Mouse (Mus musculus) lung, postnatal 0 days (tissue): Measurements from ENCODE around the gene Wnt5b. TPM values are rescaled to one million over a fixed set of nuclear protein-coding genes. Genes with fewer than 3 reads are reported as not detected.
"Not testable (repeated sequence)": the region's sequence is repeated elsewhere in the genome, so short reads cannot be mapped to it uniquely, and the experiment has no call there.

Experiments
- ATAC-seq: fragments of 200-750 bp; cut with Nextera tagmentation; 2 replicates; pipeline ENCODE4 v1.8.0; 2017; ENCODE audit warnings: moderate library complexity
- DNase-seq: peaks from one replicate; pipeline ENCODE4 v3.0.0-alpha.2; 2016; ENCODE audit warnings: low spot score
- H3K27ac ChIP-seq: fragments of 300-500 bp; sonication (generic); 2 replicates; pipeline ENCODE4 v1.5.1; 2014; ENCODE audit warnings: antibody characterized with exemption, mild to moderate bottlenecking, low read length, mixed read lengths
- H3K27me3 ChIP-seq: fragments of 300-500 bp; sonication (generic); replicated peaks from 2 replicates; pipeline ENCODE4 v1.6.1; 2014; ENCODE audit warnings: low read length, mixed read lengths; ENCODE audit not compliant: insufficient read depth
- H3K36me3 ChIP-seq: fragments of 300-500 bp; sonication (generic); 2 replicates; pipeline ENCODE4 v1.6.1; 2014; ENCODE audit warnings: low read length, mixed read lengths; ENCODE audit not compliant: insufficient read depth
- H3K4me1 ChIP-seq: fragments of 300-500 bp; sonication (generic); 2 replicates; pipeline ENCODE4 v1.6.1; 2014; ENCODE audit warnings: antibody characterized with exemption, low read depth, low read length, mixed read lengths; ENCODE audit not compliant: insufficient read depth
- H3K4me2 ChIP-seq: fragments of 300-500 bp; sonication (generic); replicated peaks from 2 replicates; pipeline ENCODE4 v1.6.1; 2014; ENCODE audit warnings: low read depth, mild to moderate bottlenecking, low read length, moderate library complexity, mixed read lengths
- H3K4me3 ChIP-seq: fragments of 300-500 bp; sonication (generic); 2 replicates; pipeline ENCODE4 v1.5.1; 2014; ENCODE audit warnings: low read depth, low read length
- H3K9ac ChIP-seq: fragments of 300-500 bp; sonication (generic); replicated peaks from 2 replicates; pipeline ENCODE4 v1.6.1; 2014; ENCODE audit warnings: low read depth, mild to moderate bottlenecking
- H3K9me3 ChIP-seq: fragments of 300-500 bp; sonication (generic); 2 replicates; pipeline ENCODE4 v1.6.1; 2016; ENCODE audit warnings: low read length, mixed read lengths
- CTCF ChIP-seq: IDR thresholded peaks from 2 replicates; pipeline ENCODE4 v1.5.1; 2016; ENCODE audit warnings: antibody characterized with exemption, mild to moderate bottlenecking
- EP300 ChIP-seq: IDR thresholded peaks from 2 replicates; pipeline ENCODE4 v1.6.1; 2016; ENCODE audit warnings: antibody characterized with exemption, mild to moderate bottlenecking, control low read depth
- WGBS: fragments of 180-500 bp; shearing (Covaris S2); extraction: QIAGEN DNeasy Blood & Tissue Kit; methylation state at CpG from one replicate; pipeline ENCODE4 v1.1.7; 2014; 5-methylcytosine and 5-hydroxymethylcytosine counted together
- polyA plus RNA-seq: library from polyadenylated mRNA; unstranded; fragments of >200 nt; fragmentation: Nextera tagmentation; extraction: Ambion mirVana; gene quantifications from 2 replicates; pipeline ENCODE4 v1.2.1, GENCODE M21; 2015

The Wnt5b gene
- polyA plus RNA-seq, 1 experiment from 2014 or later = 6.6 TPM

DNA sequence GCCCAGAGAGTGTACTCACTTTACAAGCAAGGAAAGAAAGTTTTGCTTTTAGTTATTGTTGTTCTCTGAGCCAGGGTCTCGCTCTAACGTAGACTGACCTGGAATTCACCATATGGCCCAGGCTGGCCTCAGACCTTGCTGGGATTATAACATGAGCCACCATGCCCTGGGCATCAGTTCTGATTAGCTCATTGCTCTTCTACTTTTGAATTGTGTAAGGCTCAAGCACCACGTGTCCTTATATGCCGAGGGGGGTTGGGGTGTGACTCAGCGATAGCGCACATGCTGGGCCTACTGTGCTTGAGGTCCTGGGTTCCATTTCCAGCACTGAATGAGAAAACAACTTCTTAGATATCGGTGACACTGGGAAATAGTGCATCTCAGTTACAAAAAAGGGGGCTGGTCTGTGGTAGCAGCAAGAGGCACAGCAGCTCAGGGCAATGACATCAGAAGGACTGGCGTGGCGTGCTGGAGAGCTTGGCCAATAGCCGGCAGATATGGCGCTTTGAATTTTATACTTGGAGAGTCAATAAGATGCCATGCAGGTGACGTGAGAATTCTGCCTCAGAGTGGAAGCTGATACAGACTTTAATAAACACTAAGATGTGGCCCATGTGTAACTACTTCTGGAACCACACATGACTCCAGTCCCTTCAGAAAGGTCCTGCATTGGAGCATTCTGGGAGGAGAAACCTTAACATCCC, 57.6 kb downstream of the Wnt5b start:
- H3K36me3 ChIP-seq = no peaks in the 10 kb centered on the region
- no peak overlapping the region for H3K4me3 ChIP-seq
- H3K9me3 ChIP-seq = no peaks in the 10 kb centered on the region
- DNase-seq (no peak), ATAC-seq (no peak)
- H3K27me3 ChIP-seq = no peaks in the 10 kb centered on the region
- WGBS = 81% methylated on average over 12 of the region's 12 CpGs
- no peak overlapping the region for H3K27ac ChIP-seq
- TF ChIP-seq EP300 (no peak), CTCF (no peak)
- no peak overlapping the region for H3K4me2 ChIP-seq
- H3K9ac ChIP-seq = no peak overlapping the region
- peaks cover 9% of the 10 kb centered on the region; the same call in 1 of the 2 replicates for H3K4me1 ChIP-seq

DNA sequence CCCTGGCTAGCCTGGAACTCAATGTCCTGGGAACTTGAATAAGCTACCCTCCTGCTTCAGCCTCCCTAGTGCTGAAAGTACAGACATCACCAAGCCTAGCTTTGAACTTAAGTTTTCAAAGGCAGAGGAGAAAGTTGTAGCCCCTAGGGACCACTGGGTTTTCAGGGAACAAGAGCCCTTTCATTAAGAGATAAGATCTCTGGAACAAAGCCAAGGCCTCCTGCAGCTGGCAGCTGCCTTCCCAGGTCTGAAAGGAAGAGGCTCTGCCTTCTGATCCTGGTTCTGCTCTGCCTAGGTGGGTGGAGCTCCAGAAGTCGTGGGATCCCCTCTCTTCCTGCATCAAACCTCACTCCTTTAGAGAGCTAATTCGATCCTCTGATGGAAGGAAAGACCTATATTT, 58.7 kb downstream of the Wnt5b start:
- Histone ChIP-seq H3K27me3 (no peaks in the 10 kb centered on the region), H3K4me3 (no peak overlapping the region), H3K36me3 (no peaks in the 10 kb centered on the region), H3K9me3 (no peaks in the 10 kb centered on the region), H3K9ac (no peak overlapping the region), H3K27ac (no peak overlapping the region), H3K4me2 (no peak overlapping the region), H3K4me1 (peaks cover 13% of the 10 kb centered on the region; the same call in 1 of the 2 replicates)
- ATAC-seq (no peak), DNase-seq (peak; percentile 19)
- 5% methylated on average over 2 of the region's 2 CpGs for WGBS
- TF ChIP-seq CTCF = no peak
- TF ChIP-seq EP300 = no peak

DNA sequence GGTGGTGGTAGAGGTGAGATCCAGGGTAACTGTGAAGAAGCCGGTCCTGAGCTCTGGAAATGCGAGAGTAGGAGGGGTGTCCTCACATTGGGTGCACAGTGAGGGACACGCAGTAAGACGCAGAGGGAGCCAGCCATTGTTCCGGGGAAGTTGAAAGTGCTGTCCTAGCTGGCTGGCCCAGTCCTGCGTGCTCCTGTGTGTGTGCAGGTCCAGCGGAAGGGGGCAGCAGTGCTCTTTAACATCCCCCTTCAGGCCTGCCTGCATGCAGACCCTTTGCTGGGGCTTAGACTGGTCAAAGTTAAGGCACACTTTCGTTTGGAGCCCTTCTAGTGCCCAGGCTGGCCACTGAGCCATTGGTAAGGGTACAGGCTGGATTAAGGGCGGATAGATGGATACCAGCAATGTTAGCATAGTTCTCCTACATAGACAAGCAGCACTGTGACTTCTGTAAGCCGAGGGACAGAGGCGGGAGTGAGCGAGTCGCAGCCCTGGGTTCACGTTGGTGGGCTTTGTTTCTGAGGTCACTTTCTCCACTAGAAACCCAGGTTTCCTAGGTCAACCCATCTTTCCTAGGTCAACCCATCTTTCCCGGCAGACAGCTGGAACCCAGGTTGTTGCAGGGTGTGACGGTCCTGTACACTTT, 61.1 kb downstream of the Wnt5b start:
- peak; percentile 76 for DNase-seq
- peaks cover 16% of the 10 kb centered on the region; the same call in 1 of the 2 replicates for H3K4me1 ChIP-seq
- TF ChIP-seq CTCF (peak; percentile 77), EP300 (no peak)
- peak overlapping the region; percentile 43 for H3K4me2 ChIP-seq
- H3K9ac ChIP-seq = no peak overlapping the region
- no peak overlapping the region; the same call in 1 of the 2 replicates for H3K27ac ChIP-seq
- ATAC-seq = 0 out of 2 replicates have a peak, but pooled peaks have one; percentile 6
- no peaks in the 10 kb centered on the region for H3K36me3 ChIP-seq
- H3K27me3 ChIP-seq = no peaks in the 10 kb centered on the region
- 40% methylated on average over 16 of the region's 16 CpGs for WGBS
- H3K9me3 ChIP-seq = no peaks in the 10 kb centered on the region
- H3K4me3 ChIP-seq = no peak overlapping the region; the same call in 1 of the 2 replicates

DNA sequence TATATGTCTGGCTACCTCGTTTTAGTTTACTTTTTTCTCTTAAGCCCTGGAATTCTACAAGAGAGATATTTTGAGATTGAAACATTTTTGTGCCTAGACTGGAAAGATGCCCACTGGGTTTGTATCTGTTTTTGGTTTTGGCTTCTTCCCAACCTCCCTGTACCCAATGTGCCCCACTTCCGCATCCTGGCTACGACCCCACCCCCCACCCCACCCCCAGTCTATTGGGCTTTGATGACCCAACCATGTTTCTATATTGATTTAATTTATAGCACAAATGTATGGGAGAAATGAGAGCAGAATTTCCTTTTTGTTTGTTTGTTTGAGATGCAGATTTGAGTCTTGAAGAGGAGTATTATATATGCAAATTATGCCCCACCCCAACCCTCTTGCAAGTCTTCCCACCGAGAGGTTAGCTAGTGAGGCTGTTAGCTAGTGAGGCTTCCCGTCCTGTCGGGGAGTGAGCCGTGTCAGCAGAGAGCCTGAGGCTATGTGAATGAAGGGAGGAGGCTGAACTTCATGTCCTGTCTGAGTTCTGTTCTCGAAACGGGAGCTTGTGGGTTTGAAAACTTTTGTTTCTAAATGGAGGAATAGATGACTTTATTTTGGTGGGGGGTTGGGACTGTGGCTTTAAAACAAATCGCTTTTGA, 62.3 kb downstream of the Wnt5b start:
- H3K27ac ChIP-seq, H3K9me3 ChIP-seq, ATAC-seq, H3K9ac ChIP-seq, H3K36me3 ChIP-seq, DNase-seq, H3K27me3 ChIP-seq: not testable (repeated sequence)
- 5% methylated on average over 10 of the region's 10 CpGs for WGBS
- 0 out of 2 replicates have a peak overlapping the region, but pooled peaks have one; percentile 0 for H3K4me3 ChIP-seq
- H3K4me2 ChIP-seq = peak overlapping the region; percentile 50
- peaks cover 22% of the 10 kb centered on the region; the same call in 1 of the 2 replicates for H3K4me1 ChIP-seq

DNA sequence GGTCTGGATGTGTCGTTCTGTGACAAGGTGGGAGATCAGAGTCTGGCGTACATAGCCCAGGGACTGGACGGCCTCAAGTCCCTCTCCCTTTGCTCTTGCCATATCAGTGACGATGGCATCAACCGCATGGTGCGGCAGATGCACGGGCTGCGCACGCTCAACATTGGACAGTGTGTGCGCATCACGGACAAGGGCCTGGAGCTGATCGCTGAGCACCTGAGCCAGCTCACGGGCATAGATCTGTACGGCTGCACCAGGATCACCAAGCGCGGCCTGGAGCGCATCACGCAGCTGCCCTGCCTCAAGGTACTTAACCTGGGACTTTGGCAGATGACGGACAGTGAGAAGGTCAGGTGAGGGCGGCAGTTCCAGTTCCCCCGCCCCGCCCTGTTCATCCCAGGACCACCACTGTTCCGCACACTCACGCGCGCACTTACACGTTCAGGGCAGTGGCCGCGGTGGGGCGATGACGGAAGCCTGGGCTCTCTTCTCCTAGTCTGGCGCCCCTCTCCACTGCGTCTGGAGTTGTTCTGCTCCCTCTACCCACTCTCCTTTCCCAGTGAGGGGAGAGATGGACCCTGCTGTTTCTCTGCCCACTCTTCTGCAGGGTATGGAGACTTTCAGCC, 63.3 kb downstream of the Wnt5b start:
- H3K9me3 ChIP-seq = no peaks in the 10 kb centered on the region
- peak overlapping the region; percentile 72; the same call in 1 of the 2 replicates for H3K9ac ChIP-seq
- TF ChIP-seq EP300 (no peak), CTCF (no peak; the same call in 1 of the 2 replicates)
- peak overlapping the region; percentile 97 for H3K4me2 ChIP-seq
- H3K4me1 ChIP-seq = peaks cover 22% of the 10 kb centered on the region; the same call in 1 of the 2 replicates
- ATAC-seq (no peak), DNase-seq (peak; percentile 28)
- WGBS = 3% methylated on average over 32 of the region's 33 CpGs
- no peaks in the 10 kb centered on the region for H3K36me3 ChIP-seq
- no peaks in the 10 kb centered on the region for H3K27me3 ChIP-seq
- 0 out of 2 replicates have a peak overlapping the region, but pooled peaks have one; percentile 99 for H3K27ac ChIP-seq
- peak overlapping the region; percentile 81 for H3K4me3 ChIP-seq
